Mouse (Mus musculus) hindbrain, postnatal 0 days (tissue): Measurements from ENCODE around the gene Ptpre. TPM values are rescaled to one million over a fixed set of nuclear protein-coding genes. Genes with fewer than 3 reads are reported as not detected.

ENCODE experiments used
- ATAC-seq: fragments of 200-750 bp; cut with Nextera tagmentation; 2 replicates; pipeline ENCODE4 v1.8.0; 2017; ENCODE audit warnings: mild to moderate bottlenecking, moderate TSS enrichment, moderate library complexity
- DNase-seq: peaks from one replicate; pipeline ENCODE4 v3.0.0-alpha.2; 2015; ENCODE audit warnings: low spot score
- H3K27ac ChIP-seq: fragments of 300-500 bp; sonication (generic); 2 replicates; pipeline ENCODE4 v1.5.1; 2014; ENCODE audit warnings: mild to moderate bottlenecking
- H3K27me3 ChIP-seq: fragments of 300-500 bp; sonication (generic); 2 replicates; pipeline ENCODE4 v1.6.1; 2014; ENCODE audit warnings: low read length, mixed read lengths; ENCODE audit not compliant: insufficient read depth
- H3K36me3 ChIP-seq: fragments of 300-500 bp; sonication (generic); 2 replicates; pipeline ENCODE4 v1.6.1; 2014; ENCODE audit warnings: low read length, mixed read lengths; ENCODE audit not compliant: insufficient read depth
- H3K4me1 ChIP-seq: fragments of 300-500 bp; sonication (generic); 2 replicates; pipeline ENCODE4 v1.6.1; 2014; ENCODE audit warnings: antibody characterized with exemption, low read length, mixed read lengths; ENCODE audit not compliant: insufficient read depth
- H3K4me2 ChIP-seq: fragments of 300-500 bp; sonication (generic); 2 replicates; pipeline ENCODE4 v1.6.1; 2014; ENCODE audit warnings: low read depth, mild to moderate bottlenecking, low read length, moderate library complexity, mixed read lengths
- H3K4me3 ChIP-seq: fragments of 300-500 bp; sonication (generic); 2 replicates; pipeline ENCODE4 v1.5.1; 2014; ENCODE audit warnings: low read length
- H3K9ac ChIP-seq: fragments of 300-500 bp; sonication (generic); replicated peaks from 2 replicates; pipeline ENCODE4 v1.6.1; 2014; ENCODE audit warnings: mild to moderate bottlenecking, low read length, moderate library complexity, mixed read lengths
- H3K9me3 ChIP-seq: fragments of 300-500 bp; sonication (generic); 2 replicates; pipeline ENCODE4 v1.6.1; 2016; ENCODE audit warnings: low read length, mixed read lengths
- CTCF ChIP-seq: IDR thresholded peaks from 2 replicates; pipeline ENCODE4 v1.5.1; 2016; ENCODE audit warnings: antibody characterized with exemption, control low read depth, low read depth
- WGBS: fragments of 180-500 bp; shearing (Covaris S2); extraction: QIAGEN DNeasy Blood & Tissue Kit; methylation state at CpG from one replicate; pipeline ENCODE4 v1.1.7; 2014; 5-methylcytosine and 5-hydroxymethylcytosine counted together
- polyA plus RNA-seq: library from polyadenylated mRNA; unstranded; fragments of >200 nt; fragmentation: Nextera tagmentation; extraction: Ambion mirVana; gene quantifications from 2 replicates; pipeline ENCODE4 v1.2.1, GENCODE M21; 2015
- total RNA-seq: library from RNA; depleted of rRNA; stranded (reverse); fragments of >200 nt; gene quantifications from 2 replicates; pipeline ENCODE4 v1.2.3, GENCODE M21; 2014

The Ptpre gene
- total and polyA plus RNA-seq, 2 experiments from 2014 or later, result 8.2 to 12.4 TPM

- H3K4me1 ChIP-seq, result no peaks in the 10 kb centered on the region
- ATAC-seq (no peak), DNase-seq (no peak)
- WGBS, result 92% methylated on average over 2 of the region's 2 CpGs
- no peak overlapping the region for H3K4me3 ChIP-seq
- H3K27me3 ChIP-seq, result no peaks in the 10 kb centered on the region
- H3K4me2 ChIP-seq, result no peak overlapping the region
- H3K9ac ChIP-seq, result no peak overlapping the region
- H3K36me3 ChIP-seq, result no peaks in the 10 kb centered on the region
- no peak for TF ChIP-seq CTCF
- no peak overlapping the region for H3K27ac ChIP-seq
- no peaks in the 10 kb centered on the region for H3K9me3 ChIP-seq
These were observed 8.2 kb upstream of the Ptpre start for GRCm38 (mm10) chr7:135529068-135529467.

- ATAC-seq (no peak), DNase-seq (no peak)
- H3K4me1 ChIP-seq, result peaks cover 3% of the 10 kb centered on the region; the same call in 1 of the 2 replicates
- H3K27me3 ChIP-seq, result no peaks in the 10 kb centered on the region
- H3K4me3 ChIP-seq, result no peak overlapping the region
- no peak overlapping the region for H3K4me2 ChIP-seq
- H3K9me3 ChIP-seq, result no peaks in the 10 kb centered on the region
- WGBS, result 32% methylated on average over 2 of the region's 2 CpGs
- TF ChIP-seq CTCF, result no peak
- H3K36me3 ChIP-seq, result no peaks in the 10 kb centered on the region
- H3K27ac ChIP-seq, result no peak overlapping the region
- no peak overlapping the region for H3K9ac ChIP-seq
These were observed 2.6 kb upstream of the Ptpre start for GRCm38 (mm10) chr7:135534548-135535189.

- no peak overlapping the region for H3K9ac ChIP-seq
- H3K27me3 ChIP-seq, result no peaks in the 10 kb centered on the region
- no peaks in the 10 kb centered on the region for H3K36me3 ChIP-seq
- peaks cover 3% of the 10 kb centered on the region; the same call in 1 of the 2 replicates for H3K4me1 ChIP-seq
- H3K4me2 ChIP-seq, result no peak overlapping the region
- ATAC-seq, result no peak
- no peak for TF ChIP-seq CTCF
- DNase-seq, result no peak
- no peak overlapping the region for H3K4me3 ChIP-seq
- no peaks in the 10 kb centered on the region for H3K9me3 ChIP-seq
- H3K27ac ChIP-seq, result no peak overlapping the region
- WGBS, result 93% methylated on average over 3 of the region's 3 CpGs
These were observed 1.4 kb upstream of the Ptpre start for GRCm38 (mm10) chr7:135535908-135536307.

GRCm38 (mm10) chr7:135537948-135538741, 864 bp downstream of the Ptpre start:
- peaks cover 3% of the 10 kb centered on the region; the same call in 1 of the 2 replicates for H3K4me1 ChIP-seq
- no peaks in the 10 kb centered on the region for H3K27me3 ChIP-seq
- DNase-seq, result peak; percentile 66
- WGBS, result 3% methylated on average over 61 of the region's 71 CpGs
- H3K4me3 ChIP-seq, result peak overlapping the region; percentile 62
- peak; percentile 64 for ATAC-seq
- no peaks in the 10 kb centered on the region for H3K9me3 ChIP-seq
- peak overlapping the region; percentile 87 for H3K4me2 ChIP-seq
- no peaks in the 10 kb centered on the region for H3K36me3 ChIP-seq
- H3K9ac ChIP-seq, result peak overlapping the region; percentile 62
- TF ChIP-seq CTCF, result no peak
- H3K27ac ChIP-seq, result peak overlapping the region; percentile 84

GRCm38 (mm10) chr7:135539429-135539828, 2.1 kb downstream of the Ptpre start:
- H3K4me1 ChIP-seq, result peaks cover 3% of the 10 kb centered on the region; the same call in 1 of the 2 replicates
- H3K36me3 ChIP-seq, result no peaks in the 10 kb centered on the region
- DNase-seq (no peak), ATAC-seq (no peak)
- no peaks in the 10 kb centered on the region for H3K27me3 ChIP-seq
- H3K4me2 ChIP-seq, result peak overlapping the region; percentile 87
- no peak overlapping the region for H3K27ac ChIP-seq
- WGBS, result 90% methylated on average over 2 of the region's 2 CpGs
- H3K9me3 ChIP-seq, result no peaks in the 10 kb centered on the region
- no peak for TF ChIP-seq CTCF
- no peak overlapping the region for H3K9ac ChIP-seq
- no peak overlapping the region for H3K4me3 ChIP-seq

GRCm38 (mm10) chr7:135542235-135542634, 5.0 kb downstream of the Ptpre start:
- H3K27ac ChIP-seq, result no peak overlapping the region
- WGBS, result 73% methylated on average over 3 of the region's 3 CpGs
- no peak overlapping the region for H3K4me2 ChIP-seq
- no peaks in the 10 kb centered on the region for H3K27me3 ChIP-seq
- ATAC-seq (no peak), DNase-seq (no peak)
- H3K4me1 ChIP-seq, result peaks cover 3% of the 10 kb centered on the region; the same call in 1 of the 2 replicates
- no peaks in the 10 kb centered on the region for H3K36me3 ChIP-seq
- no peaks in the 10 kb centered on the region for H3K9me3 ChIP-seq
- H3K9ac ChIP-seq, result no peak overlapping the region
- TF ChIP-seq CTCF, result no peak
- no peak overlapping the region for H3K4me3 ChIP-seq
